Mouse (Mus musculus): Measurements from ENCODE around the gene Cwh43. TPM values are rescaled to one million over a fixed set of nuclear protein-coding genes. Genes with fewer than 3 reads are reported as not detected.
"Not testable (repeated sequence)": the region's sequence is repeated elsewhere in the genome, so short reads cannot be mapped to it uniquely, and the experiment has no call there.

Gene Cwh43
- total and polyA plus RNA-seq, 2 experiments from 2014 or later = 0.62 to 0.99 TPM

- no peak within 1 kb of the TSS for H3K4me2 ChIP-seq (ENCODE audit: low read depth, low read length, poor library complexity, severe bottlenecking)
- H3K4me1 ChIP-seq (ENCODE audit: insufficient read depth, low read length) = no peaks in the 10 kb centered on the region
- no peak for TF ChIP-seq CTCF (IDR thresholded peaks at IDR 0.05)
- 86% methylated on average over 7 of the region's 7 CpGs for WGBS
- no peak for DNase-seq (ENCODE audit: low spot score)
- H3K27me3 ChIP-seq (ENCODE audit: insufficient read depth, low read length) = no peaks in the 10 kb centered on the region
- H3K4me3 ChIP-seq (ENCODE audit: low read depth, low read length) = no peak within 1 kb of the TSS
- H3K36me3 ChIP-seq (ENCODE audit: insufficient read depth, low read length) = no peaks in the 10 kb centered on the region
- no peaks in the 10 kb centered on the region for H3K9me3 ChIP-seq (ENCODE audit: low read length)
- no peak within 1 kb of the TSS for H3K9ac ChIP-seq (replicated peaks; ENCODE audit: low read length, poor library complexity, severe bottlenecking)
- H3K27ac ChIP-seq (ENCODE audit: low read depth, low read length) = no peak within 1 kb of the TSS
- ATAC-seq (ENCODE audit: low FRiP score) = no peak
These were observed 74.8 kb downstream of the Cwh43 start, which contains the start of gene Dcun1d4 for GRCm38 (mm10) chr5:73480700-73481099. Dcun1d4 (plus strand) TSS chr5:73481000.

DNA sequence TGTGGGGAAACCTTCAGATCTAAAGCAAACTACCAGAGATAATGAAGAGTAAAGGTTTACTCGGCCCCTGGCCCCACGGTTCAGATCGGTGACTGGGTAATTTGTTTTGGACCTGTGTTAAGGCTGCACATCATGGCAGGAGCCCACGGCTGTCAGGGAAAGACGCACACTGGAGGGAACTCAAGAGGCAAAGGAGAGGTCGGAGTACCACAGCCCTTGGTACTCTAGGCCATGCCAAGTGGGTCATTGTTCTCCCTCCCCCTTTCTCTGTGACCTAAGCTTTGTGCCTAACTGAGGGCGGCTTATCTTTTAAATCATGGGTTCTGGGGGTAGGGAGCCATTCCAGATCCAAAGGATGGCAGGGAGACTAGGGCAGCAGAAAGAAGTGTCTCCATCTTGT, 75.5 kb downstream of the Cwh43 start:
- Histone ChIP-seq H3K27ac (ENCODE audit: low read depth, low read length) (no peak overlapping the region), H3K27me3 (ENCODE audit: insufficient read depth, low read length) (no peaks in the 10 kb centered on the region), H3K4me3 (ENCODE audit: low read depth, low read length) (no peak overlapping the region), H3K9me3 (ENCODE audit: low read length) (no peaks in the 10 kb centered on the region), H3K4me2 (ENCODE audit: low read depth, low read length, poor library complexity, severe bottlenecking) (no peak overlapping the region), H3K9ac (replicated peaks; ENCODE audit: low read length, poor library complexity, severe bottlenecking) (no peak overlapping the region), H3K36me3 (ENCODE audit: insufficient read depth, low read length) (no peaks in the 10 kb centered on the region), H3K4me1 (ENCODE audit: insufficient read depth, low read length) (no peaks in the 10 kb centered on the region)
- WGBS = 91% methylated on average over 7 of the region's 7 CpGs
- TF ChIP-seq CTCF (IDR thresholded peaks at IDR 0.05) = no peak
- ATAC-seq (ENCODE audit: low FRiP score) (no peak), DNase-seq (ENCODE audit: low spot score) (no peak)

DNA sequence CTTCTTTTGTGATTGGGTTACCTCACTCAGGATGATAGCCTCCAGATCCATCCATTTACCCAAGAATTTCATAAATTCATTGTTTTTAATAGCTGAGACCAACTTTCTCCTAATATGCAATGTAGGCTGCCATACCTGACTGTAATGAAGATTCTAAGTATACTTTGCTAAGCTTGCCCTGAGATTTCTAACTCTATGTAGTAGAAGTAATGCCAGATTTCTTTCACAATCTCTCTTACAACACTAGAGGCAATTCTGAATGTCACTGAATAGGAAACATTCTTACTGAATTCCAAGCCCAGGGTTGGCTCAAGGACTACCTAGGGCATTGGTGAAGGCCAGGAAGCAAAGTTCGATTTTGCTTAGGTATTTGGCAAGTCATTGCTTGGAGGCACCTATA, 76.5 kb downstream of the Cwh43 start:
- not testable (repeated sequence) for H3K36me3 ChIP-seq (ENCODE audit: insufficient read depth, low read length); DNase-seq (ENCODE audit: low spot score); H3K27me3 ChIP-seq (ENCODE audit: insufficient read depth, low read length); H3K4me1 ChIP-seq (ENCODE audit: insufficient read depth, low read length); H3K4me2 ChIP-seq (ENCODE audit: low read depth, low read length, poor library complexity, severe bottlenecking); ATAC-seq (ENCODE audit: low FRiP score); H3K9me3 ChIP-seq (ENCODE audit: low read length); H3K27ac ChIP-seq (ENCODE audit: low read depth, low read length); H3K9ac ChIP-seq (replicated peaks; ENCODE audit: low read length, poor library complexity, severe bottlenecking); H3K4me3 ChIP-seq (ENCODE audit: low read depth, low read length)
- 92% methylated on average over 1 of the region's 1 CpGs for WGBS

DNA sequence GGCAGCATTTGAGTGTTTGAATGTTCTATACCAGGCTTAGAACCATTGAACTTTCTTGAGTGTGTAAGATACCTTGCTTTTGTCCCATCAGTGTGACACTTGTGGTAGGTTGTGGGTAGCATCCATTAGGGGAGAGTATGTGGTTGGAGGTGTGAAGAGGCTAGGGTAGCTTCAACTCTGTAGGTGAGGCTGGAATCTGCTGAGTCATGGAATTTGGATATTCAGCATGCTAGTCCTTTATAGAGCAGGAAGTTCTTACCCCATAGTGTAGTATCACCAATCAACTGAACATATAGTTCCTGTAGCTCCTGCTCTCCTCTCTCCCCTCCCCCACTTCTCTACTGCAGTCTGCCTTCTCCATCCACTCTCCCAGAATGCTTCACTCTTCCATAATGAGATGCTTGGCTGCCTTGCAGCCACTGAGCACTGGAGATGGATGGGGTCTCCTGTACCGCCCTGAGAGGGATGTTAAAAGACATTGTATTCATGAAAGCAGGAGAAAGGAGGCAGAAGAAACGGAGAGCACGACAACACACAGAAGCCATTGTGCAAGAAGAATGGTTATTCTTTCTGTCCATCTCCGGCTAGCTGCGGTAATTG, 78.2 kb downstream of the Cwh43 start:
- Histone ChIP-seq H3K27me3 (ENCODE audit: insufficient read depth, low read length) (no peaks in the 10 kb centered on the region), H3K9me3 (ENCODE audit: low read length) (no peaks in the 10 kb centered on the region), H3K4me3 (ENCODE audit: low read depth, low read length) (no peak overlapping the region), H3K4me2 (ENCODE audit: low read depth, low read length, poor library complexity, severe bottlenecking) (no peak overlapping the region), H3K4me1 (ENCODE audit: insufficient read depth, low read length) (no peaks in the 10 kb centered on the region), H3K36me3 (ENCODE audit: insufficient read depth, low read length) (no peaks in the 10 kb centered on the region), H3K9ac (replicated peaks; ENCODE audit: low read length, poor library complexity, severe bottlenecking) (no peak overlapping the region), H3K27ac (ENCODE audit: low read depth, low read length) (no peak overlapping the region)
- 67% methylated on average over 5 of the region's 5 CpGs for WGBS
- no peak for TF ChIP-seq CTCF (IDR thresholded peaks at IDR 0.05)
- ATAC-seq (ENCODE audit: low FRiP score) (no peak; the same call in 1 of the 2 replicates), DNase-seq (ENCODE audit: low spot score) (peak; percentile 66)

GRCm38 (mm10) chr5:73486451-73486850, 80.6 kb downstream of the Cwh43 start:
- Histone ChIP-seq H3K4me3 (ENCODE audit: low read depth, low read length) (no peak overlapping the region), H3K27ac (ENCODE audit: low read depth, low read length) (no peak overlapping the region), H3K4me2 (ENCODE audit: low read depth, low read length, poor library complexity, severe bottlenecking) (no peak overlapping the region), H3K9me3 (ENCODE audit: low read length) (no peaks in the 10 kb centered on the region), H3K36me3 (ENCODE audit: insufficient read depth, low read length) (no peaks in the 10 kb centered on the region), H3K9ac (replicated peaks; ENCODE audit: low read length, poor library complexity, severe bottlenecking) (no peak overlapping the region), H3K27me3 (ENCODE audit: insufficient read depth, low read length) (no peaks in the 10 kb centered on the region), H3K4me1 (ENCODE audit: insufficient read depth, low read length) (no peaks in the 10 kb centered on the region)
- DNase-seq (ENCODE audit: low spot score) (no peak), ATAC-seq (ENCODE audit: low FRiP score) (no peak)
- 55% methylated on average over 4 of the region's 4 CpGs for WGBS
- no peak for TF ChIP-seq CTCF (IDR thresholded peaks at IDR 0.05)

- no peaks in the 10 kb centered on the region for H3K36me3 ChIP-seq (ENCODE audit: insufficient read depth, low read length)
- peak overlapping the region; percentile 83 for H3K4me3 ChIP-seq (ENCODE audit: low read depth, low read length)
- WGBS = 5% methylated on average over 14 of the region's 14 CpGs
- H3K27ac ChIP-seq (ENCODE audit: low read depth, low read length) = peak overlapping the region; percentile 71; the same call in 1 of the 2 replicates
- H3K9ac ChIP-seq (replicated peaks; ENCODE audit: low read length, poor library complexity, severe bottlenecking) = peak overlapping the region; percentile 46; the same call in 1 of the 2 replicates
- peaks cover 4% of the 10 kb centered on the region; the same call in 1 of the 2 replicates for H3K4me1 ChIP-seq (ENCODE audit: insufficient read depth, low read length)
- no peak for TF ChIP-seq CTCF (IDR thresholded peaks at IDR 0.05)
- DNase-seq (ENCODE audit: low spot score) = no peak
- no peak for ATAC-seq (ENCODE audit: low FRiP score)
- no peaks in the 10 kb centered on the region for H3K27me3 ChIP-seq (ENCODE audit: insufficient read depth, low read length)
- H3K9me3 ChIP-seq (ENCODE audit: low read length) = no peaks in the 10 kb centered on the region
- H3K4me2 ChIP-seq (ENCODE audit: low read depth, low read length, poor library complexity, severe bottlenecking) = peak overlapping the region; percentile 76
These were observed 84.0 kb downstream of the Cwh43 start for GRCm38 (mm10) chr5:73489915-73490314.

All from midbrain, postnatal 0 days (tissue).